Mouse (Mus musculus) neural tube, embryonic 14.5 days (tissue): ENCODE data around the gene H2-Ob. TPM values are rescaled to one million over a fixed set of nuclear protein-coding genes. Genes with fewer than 3 reads are reported as not detected.

Source experiments
- ATAC-seq: fragments of 200-750 bp; cut with Nextera tagmentation; 2 replicates; pipeline ENCODE4 v1.8.0; 2017; ENCODE audit warnings: low read depth, mild to moderate bottlenecking, moderate TSS enrichment, moderate library complexity
- H3K27ac ChIP-seq: fragments of 300-500 bp; sonication (generic); 2 replicates; pipeline ENCODE4 v1.5.1; 2014; ENCODE audit warnings: low read depth, mild to moderate bottlenecking, control low read depth, low read length, moderate library complexity, mixed read lengths
- H3K27me3 ChIP-seq: fragments of 300-500 bp; sonication (generic); 2 replicates; pipeline ENCODE4 v1.6.1; 2014; ENCODE audit warnings: low read length; ENCODE audit not compliant: control insufficient read depth, insufficient read depth
- H3K36me3 ChIP-seq: fragments of 300-500 bp; sonication (generic); 2 replicates; pipeline ENCODE4 v1.6.1; 2014; ENCODE audit warnings: low read length, mixed read lengths; ENCODE audit not compliant: control insufficient read depth, insufficient read depth
- H3K4me1 ChIP-seq: fragments of 300-500 bp; sonication (generic); 2 replicates; pipeline ENCODE4 v1.6.1; 2014; ENCODE audit warnings: low read length; ENCODE audit not compliant: control insufficient read depth, insufficient read depth
- H3K4me2 ChIP-seq: fragments of 300-500 bp; sonication (generic); 2 replicates; pipeline ENCODE4 v1.6.1; 2014; ENCODE audit warnings: mild to moderate bottlenecking, low read depth, low read length, control low read depth
- H3K4me3 ChIP-seq: fragments of 300-500 bp; sonication (generic); 2 replicates; pipeline ENCODE4 v1.5.1; 2014; ENCODE audit warnings: low read depth, low read length, control low read depth, mixed read lengths
- H3K9ac ChIP-seq: fragments of 300-500 bp; sonication (generic); replicated peaks from 2 replicates; pipeline ENCODE4 v1.6.1; 2014; ENCODE audit warnings: low read depth, mild to moderate bottlenecking, control low read depth, low read length, mixed read lengths
- H3K9me3 ChIP-seq: fragments of 300-500 bp; sonication (generic); 2 replicates; pipeline ENCODE4 v1.6.1; 2016; ENCODE audit warnings: low read length; ENCODE audit not compliant: control insufficient read depth
- WGBS: fragments of 180-500 bp; shearing (Covaris S2); extraction: QIAGEN DNeasy Blood & Tissue Kit; methylation state at CpG from one replicate; pipeline ENCODE4 v1.1.7; 2014; 5-methylcytosine and 5-hydroxymethylcytosine counted together
- polyA plus RNA-seq: library from polyadenylated mRNA; unstranded; fragments of >200 nt; fragmentation: Nextera tagmentation; extraction: Ambion mirVana; gene quantifications from 2 replicates; pipeline ENCODE4 v1.2.1, GENCODE M21; 2014

The H2-Ob gene
- polyA plus RNA-seq, 1 experiment from 2014 or later = not detected

DNA sequence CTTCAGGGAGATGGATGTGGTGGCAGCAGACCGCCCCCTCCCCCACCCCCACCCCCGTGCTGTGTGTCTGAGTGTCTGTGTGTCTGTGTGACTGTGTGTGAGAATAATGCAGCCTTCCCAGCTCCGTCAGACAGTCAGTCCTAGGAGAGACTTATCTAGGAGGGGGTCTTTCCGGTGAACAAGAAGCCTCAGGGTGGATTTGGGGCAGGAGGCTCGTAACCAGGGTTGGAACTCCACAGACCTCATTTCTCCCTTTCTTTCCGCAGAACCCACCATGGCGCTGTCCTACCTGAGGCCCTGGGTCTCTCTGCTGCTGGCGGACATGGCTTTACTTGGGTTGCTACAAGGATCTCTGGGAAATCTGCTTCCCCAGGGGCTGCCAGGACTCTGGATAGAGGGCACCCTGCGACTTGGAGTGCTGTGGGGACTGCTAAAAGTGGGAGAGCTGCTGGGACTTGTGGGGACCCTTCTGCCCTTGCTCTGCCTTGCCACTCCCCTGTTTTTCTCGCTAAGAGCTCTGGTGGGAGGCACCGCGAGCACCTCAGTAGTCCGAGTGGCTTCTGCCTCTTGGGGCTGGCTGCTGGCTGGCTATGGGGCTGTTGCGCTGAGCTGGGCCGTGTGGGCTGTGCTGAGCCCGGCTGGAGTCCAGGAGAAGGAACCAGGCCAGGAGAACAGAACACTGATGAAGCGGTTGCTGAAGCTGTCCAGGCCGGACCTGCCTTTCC lies 33.5 kb upstream of the H2-Ob start:
- peaks cover 10% of the 10 kb centered on the region; the same call in 1 of the 2 replicates for H3K27me3 ChIP-seq

DNA sequence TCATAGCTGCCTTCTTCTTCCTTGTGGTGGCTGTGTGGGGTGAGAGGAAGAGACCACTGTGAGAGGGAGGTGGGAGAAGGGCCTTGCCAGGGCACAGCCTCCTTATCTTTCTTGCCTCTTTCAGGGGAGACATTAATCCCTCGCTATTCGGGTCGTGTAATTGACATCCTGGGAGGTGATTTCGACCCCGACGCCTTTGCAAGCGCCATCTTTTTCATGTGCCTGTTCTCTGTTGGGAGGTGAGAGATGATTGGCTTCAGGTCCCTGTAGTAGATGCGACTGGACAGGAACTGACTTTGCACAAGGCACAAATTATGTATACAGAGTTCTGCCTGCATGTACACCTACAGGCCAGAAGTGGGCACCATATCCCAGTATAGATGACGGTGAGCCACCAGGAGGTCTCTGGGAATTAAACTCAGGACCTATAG lies 32.9 kb upstream of the H2-Ob start:
- H3K9me3 ChIP-seq = no peaks in the 10 kb centered on the region
- no peak overlapping the region for H3K4me2 ChIP-seq
- H3K27ac ChIP-seq = no peak overlapping the region
- H3K36me3 ChIP-seq = no peaks in the 10 kb centered on the region
- ATAC-seq = no peak
- no peak overlapping the region for H3K4me3 ChIP-seq
- no peaks in the 10 kb centered on the region for H3K4me1 ChIP-seq
- 26% methylated on average over 9 of the region's 9 CpGs for WGBS
- no peak overlapping the region for H3K9ac ChIP-seq
- H3K27me3 ChIP-seq = peaks cover 10% of the 10 kb centered on the region; the same call in 1 of the 2 replicates

More for the DNA sequence above, 33.5 kb upstream of the H2-Ob start:
- Histone ChIP-seq H3K4me2 (peak overlapping the region; percentile 70), H3K4me1 (no peaks in the 10 kb centered on the region), H3K9me3 (no peaks in the 10 kb centered on the region), H3K4me3 (peak overlapping the region; percentile 52), H3K9ac (peak overlapping the region; percentile 25; the same call in 1 of the 2 replicates), H3K27ac (no peak overlapping the region), H3K36me3 (no peaks in the 10 kb centered on the region)
- no peak for ATAC-seq
- 15% methylated on average over 18 of the region's 18 CpGs for WGBS

DNA sequence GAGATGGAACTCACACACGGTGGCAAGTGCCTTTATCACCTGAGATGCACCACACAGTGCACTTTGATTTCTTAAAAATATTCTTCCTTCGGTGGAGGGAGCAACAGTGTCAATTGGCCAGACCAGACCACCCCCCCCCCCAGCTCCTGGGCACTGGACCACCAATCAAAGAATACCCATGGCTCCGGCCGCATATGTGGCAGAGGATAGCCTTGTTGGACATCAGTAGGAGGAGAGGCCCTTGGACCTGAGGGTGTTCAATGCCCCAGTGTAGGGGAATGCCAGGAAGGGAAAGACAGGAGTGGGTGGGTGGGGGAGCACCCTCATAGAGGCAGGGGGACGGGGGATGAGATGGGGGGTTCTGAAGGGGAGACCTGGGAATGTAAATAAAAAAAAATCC lies 32.0 kb upstream of the H2-Ob start:
- ATAC-seq = no peak
- Histone ChIP-seq H3K9me3 (no peaks in the 10 kb centered on the region), H3K27ac (no peak overlapping the region), H3K27me3 (peaks cover 10% of the 10 kb centered on the region; the same call in 1 of the 2 replicates), H3K4me3 (no peak overlapping the region), H3K36me3 (no peaks in the 10 kb centered on the region), H3K4me2 (no peak overlapping the region), H3K4me1 (no peaks in the 10 kb centered on the region), H3K9ac (no peak overlapping the region)
- 86% methylated on average over 5 of the region's 5 CpGs for WGBS

DNA sequence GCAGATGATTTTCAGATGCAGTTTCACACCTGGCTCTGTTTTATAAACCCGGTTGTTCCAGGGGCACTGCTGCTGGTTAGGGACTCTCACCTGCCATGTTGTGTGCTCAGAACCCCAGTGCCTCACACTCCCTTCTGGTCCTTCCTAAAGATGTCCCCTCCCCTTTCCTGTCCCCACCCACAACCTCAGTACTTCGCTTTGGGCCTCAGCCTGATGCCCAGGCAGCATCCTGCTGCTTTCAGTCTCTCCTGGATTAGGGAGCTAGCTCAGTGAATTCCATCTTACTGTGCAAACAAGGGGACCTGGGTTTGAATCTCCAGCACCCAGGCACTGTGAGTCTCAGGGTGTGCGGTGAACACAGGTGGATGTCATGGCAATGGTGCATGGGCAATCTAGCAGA lies 31.2 kb upstream of the H2-Ob start:
- Histone ChIP-seq H3K27me3 (peaks cover 10% of the 10 kb centered on the region; the same call in 1 of the 2 replicates), H3K9ac (no peak overlapping the region)
- no peak for ATAC-seq

DNA sequence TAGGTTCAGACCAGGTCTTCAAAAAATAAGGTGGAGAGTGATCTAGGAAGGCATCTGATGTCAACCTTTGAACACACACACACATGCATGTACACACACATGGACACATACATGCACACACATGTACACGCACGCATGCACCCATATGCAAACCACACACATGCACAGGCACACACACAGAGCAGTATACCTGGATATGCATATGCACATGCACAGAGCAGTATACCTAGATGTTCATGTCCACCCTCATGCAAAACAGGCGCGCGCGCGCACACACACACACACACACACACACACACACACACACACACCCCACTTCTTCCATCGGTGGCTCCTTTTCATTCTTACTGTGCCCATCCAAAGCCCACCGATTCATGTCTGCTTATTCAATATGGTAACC lies 30.8 kb upstream of the H2-Ob start:
- no peak for ATAC-seq
- no peaks in the 10 kb centered on the region for H3K36me3 ChIP-seq
- no peak overlapping the region for H3K27ac ChIP-seq
- peaks cover 10% of the 10 kb centered on the region; the same call in 1 of the 2 replicates for H3K27me3 ChIP-seq
- no peak overlapping the region for H3K4me2 ChIP-seq
- H3K4me1 ChIP-seq = no peaks in the 10 kb centered on the region
- WGBS = 95% methylated on average over 9 of the region's 9 CpGs
- no peak overlapping the region for H3K4me3 ChIP-seq
- H3K9ac ChIP-seq = no peak overlapping the region
- no peaks in the 10 kb centered on the region for H3K9me3 ChIP-seq

More for the DNA sequence above, 31.2 kb upstream of the H2-Ob start:
- Histone ChIP-seq H3K4me2 (no peak overlapping the region), H3K9me3 (no peaks in the 10 kb centered on the region), H3K27ac (no peak overlapping the region), H3K36me3 (no peaks in the 10 kb centered on the region), H3K4me3 (no peak overlapping the region), H3K4me1 (no peaks in the 10 kb centered on the region)
- 63% methylated on average over 3 of the region's 3 CpGs for WGBS

DNA sequence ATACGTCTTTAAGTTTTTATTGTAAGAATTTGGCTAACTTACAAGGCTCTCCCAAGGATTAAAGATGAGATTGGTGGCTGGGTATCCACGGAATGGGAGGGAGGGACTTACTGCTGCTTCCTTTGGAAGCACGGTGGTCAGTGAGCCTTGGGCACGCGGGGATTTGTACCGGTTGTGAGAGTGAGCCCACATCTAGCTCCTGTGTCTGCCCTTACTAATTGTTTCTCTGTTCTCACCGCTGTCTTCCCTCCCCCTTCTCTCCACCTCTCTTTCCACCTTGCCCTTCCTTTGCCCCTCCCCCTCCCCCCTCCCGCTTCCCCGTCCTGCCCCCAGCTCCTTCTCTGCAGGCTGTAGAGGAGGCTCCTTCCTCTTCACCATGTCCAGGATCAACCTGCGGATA lies 30.3 kb upstream of the H2-Ob start:
- Histone ChIP-seq H3K9me3 (no peaks in the 10 kb centered on the region), H3K27ac (no peak overlapping the region), H3K36me3 (no peaks in the 10 kb centered on the region), H3K4me1 (no peaks in the 10 kb centered on the region), H3K4me3 (no peak overlapping the region), H3K9ac (no peak overlapping the region), H3K27me3 (peaks cover 10% of the 10 kb centered on the region; the same call in 1 of the 2 replicates), H3K4me2 (no peak overlapping the region)
- 30% methylated on average over 10 of the region's 10 CpGs for WGBS
- ATAC-seq = no peak

DNA sequence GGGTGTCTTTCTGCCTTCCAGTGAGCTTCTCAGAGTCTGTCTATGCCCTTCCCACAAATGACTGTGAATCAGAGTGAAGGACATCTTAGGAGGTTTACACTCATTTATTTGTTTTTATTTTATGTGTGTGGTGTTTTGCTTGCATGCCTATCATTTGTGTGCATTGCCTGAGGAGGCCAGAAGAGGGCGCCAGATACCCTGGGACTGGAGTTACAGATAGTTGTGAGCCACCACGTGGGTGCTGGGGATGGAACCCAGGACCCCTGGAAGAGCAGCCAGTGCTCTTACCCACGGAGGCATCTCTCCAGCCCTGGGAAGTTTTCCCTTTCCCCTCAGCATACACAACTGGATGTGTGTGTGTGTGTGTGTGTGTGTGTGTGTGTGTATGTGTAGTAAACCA lies 29.0 kb upstream of the H2-Ob start:
- WGBS = 47% methylated on average over 3 of the region's 3 CpGs

DNA sequence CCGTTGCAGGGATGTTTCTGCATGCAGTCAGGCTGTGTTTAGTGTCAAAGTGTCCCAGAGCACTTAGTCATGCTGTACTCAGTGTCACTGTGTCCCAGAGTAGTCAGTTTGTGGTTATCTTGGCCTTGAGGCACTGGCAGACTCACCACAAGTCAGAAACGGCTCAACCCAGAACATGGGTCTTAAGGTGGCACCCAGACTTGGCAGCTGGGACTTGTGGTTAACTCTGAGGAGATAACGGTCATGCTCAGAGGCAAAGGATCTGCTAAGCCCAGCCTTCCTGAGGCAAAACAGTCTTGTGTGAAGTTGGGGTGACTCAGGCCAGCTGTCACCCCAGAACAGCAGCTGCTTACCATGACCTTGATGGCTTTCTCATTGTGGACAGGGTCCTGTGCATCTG lies 28.1 kb upstream of the H2-Ob start:
- ATAC-seq = no peak
- Histone ChIP-seq H3K36me3 (no peaks in the 10 kb centered on the region), H3K9ac (no peak overlapping the region), H3K4me2 (no peak overlapping the region), H3K4me1 (no peaks in the 10 kb centered on the region), H3K27ac (no peak overlapping the region), H3K9me3 (no peaks in the 10 kb centered on the region), H3K27me3 (peaks cover 5% of the 10 kb centered on the region; the same call in 1 of the 2 replicates), H3K4me3 (no peak overlapping the region)
- whole genome bisulfite sequencing = 81% methylated on average over 3 of the region's 3 CpGs

More for the DNA sequence above, 29.0 kb upstream of the H2-Ob start:
- H3K27me3 ChIP-seq = peaks cover 6% of the 10 kb centered on the region; the same call in 1 of the 2 replicates
- H3K4me2 ChIP-seq = no peak overlapping the region
- no peaks in the 10 kb centered on the region for H3K4me1 ChIP-seq
- H3K4me3 ChIP-seq = no peak overlapping the region
- no peaks in the 10 kb centered on the region for H3K9me3 ChIP-seq
- no peak overlapping the region for H3K9ac ChIP-seq
- no peak for ATAC-seq
- no peak overlapping the region for H3K27ac ChIP-seq
- H3K36me3 ChIP-seq = no peaks in the 10 kb centered on the region

DNA sequence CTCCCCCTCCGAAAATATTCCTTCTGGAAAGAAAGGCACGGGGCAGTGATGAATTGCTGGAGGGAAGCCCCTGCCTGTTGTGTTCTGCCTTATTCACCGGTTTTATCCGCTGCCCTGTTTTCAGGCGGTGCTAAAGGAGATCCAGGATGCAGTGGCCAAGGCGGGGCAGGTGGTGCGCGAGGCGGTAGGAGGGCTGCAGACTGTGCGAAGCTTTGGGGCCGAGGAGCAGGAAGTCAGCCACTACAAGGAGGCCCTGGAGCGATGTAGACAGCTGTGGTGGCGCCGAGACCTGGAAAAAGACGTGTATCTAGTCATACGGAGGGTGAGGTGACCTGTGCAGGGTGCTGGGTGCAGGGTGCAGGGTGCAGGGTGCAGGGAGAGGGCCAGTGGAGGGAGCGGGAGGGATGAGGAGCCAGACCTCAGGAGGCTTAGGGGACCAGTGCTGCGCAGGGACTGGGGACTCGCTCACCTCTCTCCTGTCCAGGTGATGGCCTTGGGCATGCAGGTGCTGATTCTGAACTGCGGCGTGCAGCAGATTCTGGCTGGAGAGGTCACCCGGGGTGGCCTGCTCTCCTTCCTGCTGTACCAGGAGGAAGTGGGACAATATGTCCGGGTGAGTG lies 26.8 kb upstream of the H2-Ob start:
- no peak for ATAC-seq
- Histone ChIP-seq H3K4me1 (no peaks in the 10 kb centered on the region), H3K4me2 (0 out of 2 replicates have a peak overlapping the region, but pooled peaks have one; percentile 16), H3K4me3 (no peak overlapping the region), H3K36me3 (no peaks in the 10 kb centered on the region), H3K27me3 (0 out of 2 replicates have a peak, but pooled peaks cover 4% of the 10 kb centered on the region), H3K9me3 (no peaks in the 10 kb centered on the region), H3K27ac (no peak overlapping the region), H3K9ac (peak overlapping the region; percentile 21; the same call in 1 of the 2 replicates)
- WGBS = 25% methylated on average over 22 of the region's 23 CpGs
